Mouse (Mus musculus) lung, embryonic 15.5 days (tissue): ENCODE data around the gene Gm9844. TPM values are rescaled to one million over a fixed set of nuclear protein-coding genes. Genes with fewer than 3 reads are reported as not detected.
"Not testable (repeated sequence)": the region's sequence is repeated elsewhere in the genome, so short reads cannot be mapped to it uniquely, and the experiment has no call there.

Source experiments
- ATAC-seq: fragments of 200-750 bp; cut with Nextera tagmentation; 2 replicates; pipeline ENCODE4 v1.8.0; 2017; ENCODE audit warnings: moderate number of reproducible peaks, borderline replicate concordance; ENCODE audit not compliant: low FRiP score, low TSS enrichment; ENCODE audit errors: extremely low read depth
- H3K27ac ChIP-seq: fragments of 300-500 bp; sonication (generic); 2 replicates; pipeline ENCODE4 v1.5.1; 2015; ENCODE audit warnings: moderate library complexity, mild to moderate bottlenecking, inconsistent platforms
- H3K27me3 ChIP-seq: fragments of 300-500 bp; sonication (generic); 2 replicates; pipeline ENCODE4 v1.6.1; 2015; ENCODE audit warnings: inconsistent platforms
- H3K36me3 ChIP-seq: fragments of 300-500 bp; sonication (generic); 2 replicates; pipeline ENCODE4 v1.6.1; 2015; ENCODE audit warnings: inconsistent platforms
- H3K4me1 ChIP-seq: fragments of 300-500 bp; sonication (generic); 2 replicates; pipeline ENCODE4 v1.6.1; 2015; ENCODE audit warnings: inconsistent platforms
- H3K4me2 ChIP-seq: fragments of 300-500 bp; sonication (generic); 2 replicates; pipeline ENCODE4 v1.6.1; 2015; ENCODE audit warnings: inconsistent platforms, mild to moderate bottlenecking, moderate library complexity
- H3K4me3 ChIP-seq: fragments of 300-500 bp; sonication (generic); 2 replicates; pipeline ENCODE4 v1.5.1; 2015; ENCODE audit warnings: mild to moderate bottlenecking, inconsistent platforms
- H3K9ac ChIP-seq: fragments of 300-500 bp; sonication (generic); 2 replicates; pipeline ENCODE4 v1.6.1; 2015; ENCODE audit warnings: inconsistent platforms
- H3K9me3 ChIP-seq: fragments of 300-500 bp; sonication (generic); 2 replicates; pipeline ENCODE4 v1.6.1; 2016; ENCODE audit warnings: inconsistent platforms
- WGBS: fragments of 180-500 bp; shearing (Covaris S2); methylation state at CpG from one replicate; pipeline ENCODE4 v1.1.7; 2015; 5-methylcytosine and 5-hydroxymethylcytosine counted together
- polyA plus RNA-seq: library from polyadenylated mRNA; unstranded; fragments of >200 nt; fragmentation: Nextera tagmentation; extraction: Ambion mirVana; gene quantifications from 2 replicates; pipeline ENCODE4 v1.2.1, GENCODE M21; 2015

Gene Gm9844
- polyA plus RNA-seq, 1 experiment from 2014 or later = 14.1 TPM

- Histone ChIP-seq H3K9ac (no peak overlapping the region; the same call in 1 of the 2 replicates), H3K4me2 (no peak overlapping the region), H3K4me3 (no peak overlapping the region), H3K27me3 (no peaks in the 10 kb centered on the region), H3K9me3 (no peaks in the 10 kb centered on the region), H3K4me1 (peaks cover 31% of the 10 kb centered on the region), H3K36me3 (peaks cover 49% of the 10 kb centered on the region), H3K27ac (peak overlapping the region; percentile 52)
- ATAC-seq = no peak
- 48% methylated on average over 3 of the region's 3 CpGs for WGBS
These were observed 29.5 kb downstream of the Gm9844 start for GRCm38 (mm10) chr7:24891241-24892124.

GRCm38 (mm10) chr7:24892125-24892583, 30.1 kb downstream of the Gm9844 start:
- Histone ChIP-seq H3K27me3 (no peaks in the 10 kb centered on the region), H3K4me3 (no peak overlapping the region), H3K4me1 (peaks cover 24% of the 10 kb centered on the region), H3K9me3 (no peaks in the 10 kb centered on the region), H3K4me2 (no peak overlapping the region), H3K9ac (no peak overlapping the region; the same call in 1 of the 2 replicates), H3K27ac (no peak overlapping the region), H3K36me3 (peaks cover 42% of the 10 kb centered on the region)
- WGBS = 64% methylated on average over 2 of the region's 2 CpGs
- ATAC-seq = no peak

GRCm38 (mm10) chr7:24895749-24896148, 33.7 kb downstream of the Gm9844 start:
- not testable (repeated sequence) for H3K4me2 ChIP-seq, H3K4me1 ChIP-seq, H3K9me3 ChIP-seq, H3K27me3 ChIP-seq, H3K27ac ChIP-seq, ATAC-seq, H3K9ac ChIP-seq, H3K4me3 ChIP-seq, H3K36me3 ChIP-seq
- WGBS = 83% methylated on average over 2 of the region's 2 CpGs

GRCm38 (mm10) chr7:24896269-24896668, 34.3 kb downstream of the Gm9844 start:
- H3K4me2 ChIP-seq = no peak overlapping the region
- H3K27ac ChIP-seq = no peak overlapping the region
- 81% methylated on average over 8 of the region's 8 CpGs for WGBS
- H3K4me1 ChIP-seq = no peaks in the 10 kb centered on the region
- no peak overlapping the region for H3K4me3 ChIP-seq
- no peak overlapping the region for H3K9ac ChIP-seq
- no peaks in the 10 kb centered on the region for H3K27me3 ChIP-seq
- H3K9me3 ChIP-seq = no peaks in the 10 kb centered on the region
- no peak for ATAC-seq
- peaks cover 3% of the 10 kb centered on the region for H3K36me3 ChIP-seq

- no peak within 1 kb of the TSS for H3K27ac ChIP-seq
These were observed 35.2 kb downstream of the Gm9844 start, which contains the start of gene Cd79a for GRCm38 (mm10) chr7:24897224-24897623. TSS of gene Cd79a (plus strand) at chr7:24897381.

GRCm38 (mm10) chr7:24897959-24898358, 35.9 kb downstream of the Gm9844 start:
- Histone ChIP-seq H3K9ac (no peak overlapping the region), H3K36me3 (no peaks in the 10 kb centered on the region), H3K27ac (no peak overlapping the region), H3K9me3 (no peaks in the 10 kb centered on the region), H3K4me3 (no peak overlapping the region), H3K27me3 (no peaks in the 10 kb centered on the region), H3K4me2 (no peak overlapping the region), H3K4me1 (peaks cover 8% of the 10 kb centered on the region)
- WGBS = 63% methylated on average over 5 of the region's 5 CpGs
- no peak for ATAC-seq

More at GRCm38 (mm10) chr7:24897224-24897623, 35.2 kb downstream of the Gm9844 start, which contains the start of gene Cd79a:
- Histone ChIP-seq H3K9ac (no peak within 1 kb of the TSS), H3K9me3 (no peaks in the 10 kb centered on the region), H3K36me3 (no peaks in the 10 kb centered on the region), H3K4me3 (no peak within 1 kb of the TSS), H3K4me2 (no peak within 1 kb of the TSS), H3K4me1 (peaks cover 5% of the 10 kb centered on the region), H3K27me3 (no peaks in the 10 kb centered on the region)
- 58% methylated on average over 12 of the region's 12 CpGs for WGBS
- no peak for ATAC-seq

- 63% methylated on average over 6 of the region's 6 CpGs for WGBS
- Histone ChIP-seq H3K27ac (no peak overlapping the region), H3K27me3 (no peaks in the 10 kb centered on the region), H3K9me3 (no peaks in the 10 kb centered on the region), H3K9ac (no peak overlapping the region), H3K36me3 (no peaks in the 10 kb centered on the region), H3K4me2 (no peak overlapping the region), H3K4me1 (peaks cover 29% of the 10 kb centered on the region), H3K4me3 (no peak overlapping the region)
- no peak for ATAC-seq
These were observed 39.1 kb downstream of the Gm9844 start for GRCm38 (mm10) chr7:24901114-24901513.

GRCm38 (mm10) chr7:24901842-24902241, 39.8 kb downstream of the Gm9844 start:
- no peaks in the 10 kb centered on the region for H3K27me3 ChIP-seq
- ATAC-seq = no peak
- H3K27ac ChIP-seq = peak overlapping the region; percentile 89; the same call in 1 of the 2 replicates
- peak overlapping the region; percentile 81 for H3K4me2 ChIP-seq
- H3K4me3 ChIP-seq = peak overlapping the region; percentile 60
- H3K9me3 ChIP-seq = no peaks in the 10 kb centered on the region
- no peaks in the 10 kb centered on the region for H3K36me3 ChIP-seq
- 42% methylated on average over 1 of the region's 1 CpGs for WGBS
- H3K9ac ChIP-seq = no peak overlapping the region
- H3K4me1 ChIP-seq = peaks cover 36% of the 10 kb centered on the region

- ATAC-seq = no peak
- Histone ChIP-seq H3K4me1 (peaks cover 41% of the 10 kb centered on the region), H3K27me3 (no peaks in the 10 kb centered on the region), H3K27ac (peak overlapping the region; percentile 89), H3K4me3 (peak overlapping the region; percentile 60), H3K36me3 (no peaks in the 10 kb centered on the region), H3K9me3 (no peaks in the 10 kb centered on the region), H3K9ac (peak overlapping the region; percentile 61), H3K4me2 (peak overlapping the region; percentile 81)
- 49% methylated on average over 2 of the region's 2 CpGs for whole genome bisulfite sequencing
These were observed 40.2 kb downstream of the Gm9844 start for GRCm38 (mm10) chr7:24902264-24902629.

- Histone ChIP-seq H3K27ac (peak within 1 kb of the TSS; percentile 89), H3K27me3 (no peaks in the 10 kb centered on the region), H3K4me1 (peaks cover 46% of the 10 kb centered on the region), H3K9me3 (no peaks in the 10 kb centered on the region), H3K9ac (peak within 1 kb of the TSS; percentile 61), H3K4me3 (peak within 1 kb of the TSS; percentile 60), H3K36me3 (0 out of 2 replicates have a peak, but pooled peaks cover under 1% of the 10 kb centered on the region), H3K4me2 (peak within 1 kb of the TSS; percentile 81)
- WGBS = 4% methylated on average over 42 of the region's 68 CpGs
- ATAC-seq = peak; percentile 26
These were observed 40.8 kb downstream of the Gm9844 start, which contains the start of gene Arhgef1 for GRCm38 (mm10) chr7:24902630-24903443. TSS of gene Arhgef1 (plus strand) at chr7:24902912.

- WGBS = 13% methylated on average over 10 of the region's 10 CpGs
- no peaks in the 10 kb centered on the region for H3K9me3 ChIP-seq
- no peak for ATAC-seq
- H3K27ac ChIP-seq = peak overlapping the region; percentile 89
- 0 out of 2 replicates have a peak, but pooled peaks cover 4% of the 10 kb centered on the region for H3K36me3 ChIP-seq
- peak overlapping the region; percentile 61 for H3K9ac ChIP-seq
- H3K27me3 ChIP-seq = no peaks in the 10 kb centered on the region
- H3K4me3 ChIP-seq = peak overlapping the region; percentile 60
- H3K4me1 ChIP-seq = peaks cover 49% of the 10 kb centered on the region
- H3K4me2 ChIP-seq = peak overlapping the region; percentile 81
These were observed 41.4 kb downstream of the Gm9844 start for GRCm38 (mm10) chr7:24903444-24903825.
